Mouse (Mus musculus) spleen, adult 2 months (tissue): Measurements from ENCODE around the gene Wnt3a. TPM values are rescaled to one million over a fixed set of nuclear protein-coding genes. Genes with fewer than 3 reads are reported as not detected.

Source experiments
- DNase-seq, 2 experiments: peaks; one replicate each; pipeline versions ENCODE4 v3.0.0 to v3.0.0-alpha.2; 2012 to 2021; ENCODE audit warnings: low spot score in 2 of 2, low read depth in 1 of 2
- H3K27ac ChIP-seq: fragments of 200-500 bp; 2 replicates; pipeline ENCODE4 v1.5.1; 2012; ENCODE audit warnings: low read length, inconsistent platforms; ENCODE audit not compliant: insufficient read depth
- H3K27me3 ChIP-seq: fragments of 200-500 bp; 2 replicates; pipeline ENCODE4 v1.6.1; 2012; ENCODE audit warnings: mild to moderate bottlenecking, moderate library complexity, low read length, inconsistent platforms; ENCODE audit not compliant: control insufficient read depth, insufficient read depth
- H3K36me3 ChIP-seq: fragments of 200-500 bp; 2 replicates; pipeline ENCODE4 v1.6.1; 2012; ENCODE audit warnings: mild to moderate bottlenecking, low read length, inconsistent platforms; ENCODE audit not compliant: control insufficient read depth, insufficient read depth
- H3K4me1 ChIP-seq: fragments of 200-500 bp; 2 replicates; pipeline ENCODE4 v1.6.1; 2011; ENCODE audit warnings: inconsistent platforms; ENCODE audit not compliant: control insufficient read depth, insufficient read depth, insufficient read length
- H3K4me3 ChIP-seq: fragments of 200-500 bp; 2 replicates; pipeline ENCODE4 v1.5.1; 2011; ENCODE audit warnings: mild to moderate bottlenecking, inconsistent platforms; ENCODE audit not compliant: insufficient read depth, insufficient read length; ENCODE audit errors: extremely low read depth
- CTCF ChIP-seq: fragments of 200-500 bp; IDR thresholded peaks from 2 replicates; pipeline ENCODE4 v1.5.1; 2011; ENCODE audit warnings: mild to moderate bottlenecking, inconsistent platforms; ENCODE audit not compliant: insufficient read depth, insufficient read length, insufficient replicate concordance; ENCODE audit errors: extremely low read depth
- POLR2A ChIP-seq: fragments of 200-500 bp; IDR thresholded peaks from 2 replicates; pipeline ENCODE4 v1.6.1; 2011; ENCODE audit warnings: low read depth, low read length, inconsistent platforms
- WGBS: fragments of 180-500 bp; shearing (Covaris S2); methylation state at CpG from one replicate; pipeline ENCODE4 v1.1.7; 2018; 5-methylcytosine and 5-hydroxymethylcytosine counted together
- polyA plus RNA-seq: library from polyadenylated mRNA; depleted of rRNA; stranded (reverse); fragments of >200 nt; gene quantifications from 2 replicates; pipeline ENCODE4 v1.2.3, GENCODE M21; 2012; rRNA removed

Wnt3a gene
- polyA plus RNA-seq, 1 experiment: not detected

- no peak overlapping the region for H3K4me3 ChIP-seq
- peaks cover 16% of the 10 kb centered on the region; the same call in 1 of the 2 replicates for H3K4me1 ChIP-seq
- no peak for TF ChIP-seq CTCF
- TF ChIP-seq POLR2A: no peak
- H3K27ac ChIP-seq: no peak overlapping the region
- 96% methylated on average over 4 of the region's 4 CpGs for WGBS
- peaks cover 19% of the 10 kb centered on the region for H3K36me3 ChIP-seq
- no peak for DNase-seq
- H3K27me3 ChIP-seq: no peaks in the 10 kb centered on the region
These were observed 80.5 kb downstream of the Wnt3a start for GRCm38 (mm10) chr11:59210020-59210419.

- 81% methylated on average over 5 of the region's 5 CpGs for WGBS
- Histone ChIP-seq H3K36me3 (peaks cover 19% of the 10 kb centered on the region), H3K27ac (no peak overlapping the region), H3K4me3 (no peak overlapping the region), H3K4me1 (peaks cover 16% of the 10 kb centered on the region; the same call in 1 of the 2 replicates), H3K27me3 (no peaks in the 10 kb centered on the region)
- DNase-seq: no peak
- no peak for TF ChIP-seq CTCF
- no peak for TF ChIP-seq POLR2A
These were observed 81.0 kb downstream of the Wnt3a start for GRCm38 (mm10) chr11:59209580-59209979.

GRCm38 (mm10) chr11:59209003-59209441 lies 81.5 kb downstream of the Wnt3a start:
- no peaks in the 10 kb centered on the region for H3K27me3 ChIP-seq
- peak overlapping the region; percentile 10; the same call in 1 of the 2 replicates for H3K27ac ChIP-seq
- no peak for TF ChIP-seq POLR2A
- TF ChIP-seq CTCF: peak; percentile 46; the same call in 1 of the 2 replicates
- 25% methylated on average over 18 of the region's 18 CpGs for WGBS
- peaks cover 16% of the 10 kb centered on the region; the same call in 1 of the 2 replicates for H3K4me1 ChIP-seq
- peaks cover 18% of the 10 kb centered on the region for H3K36me3 ChIP-seq
- peak overlapping the region; percentile 98 for H3K4me3 ChIP-seq
- DNase-seq: peak in 1 of 2 experiments; percentile 43

GRCm38 (mm10) chr11:59208153-59208831 lies 82.3 kb downstream of the Wnt3a start, which contains the start of gene 2310033P09Rik:
2310033P09Rik (plus strand) TSS chr11:59208321.
- TF ChIP-seq CTCF (no peak), POLR2A (peak; percentile 91)
- Histone ChIP-seq H3K36me3 (peaks cover 16% of the 10 kb centered on the region), H3K27ac (peak within 1 kb of the TSS; percentile 89), H3K4me3 (peak within 1 kb of the TSS; percentile 98), H3K27me3 (no peaks in the 10 kb centered on the region), H3K4me1 (peaks cover 16% of the 10 kb centered on the region; the same call in 1 of the 2 replicates)
- under 1% methylated on average over 67 of the region's 67 CpGs for WGBS
- peak; percentile 90 to 92 for DNase-seq

- no peaks in the 10 kb centered on the region for H3K27me3 ChIP-seq
- H3K27ac ChIP-seq: peak within 1 kb of the TSS; percentile 65
- H3K4me1 ChIP-seq: no peaks in the 10 kb centered on the region
- TF ChIP-seq POLR2A (0 out of 2 replicates have a peak, but pooled peaks have one; percentile 12), CTCF (no peak)
- peak; percentile 84 to 93 for DNase-seq
- WGBS: under 1% methylated on average over 63 of the region's 63 CpGs
- peak within 1 kb of the TSS; percentile 76 for H3K4me3 ChIP-seq
- H3K36me3 ChIP-seq: 0 out of 2 replicates have a peak, but pooled peaks cover 2% of the 10 kb centered on the region
These were observed 88.2 kb downstream of the Wnt3a start, which contains the start of gene Mrpl55 for GRCm38 (mm10) chr11:59202081-59202995. Mrpl55 (plus strand) TSS chr11:59202486.

- no peak for DNase-seq
- no peaks in the 10 kb centered on the region for H3K4me1 ChIP-seq
- whole genome bisulfite sequencing: 18% methylated on average over 16 of the region's 16 CpGs
- H3K27me3 ChIP-seq: no peaks in the 10 kb centered on the region
- peak overlapping the region; percentile 65 for H3K27ac ChIP-seq
- TF ChIP-seq CTCF (no peak), POLR2A (no peak)
- H3K36me3 ChIP-seq: 0 out of 2 replicates have a peak, but pooled peaks cover 2% of the 10 kb centered on the region
- H3K4me3 ChIP-seq: peak overlapping the region; percentile 76
These were observed 89.1 kb downstream of the Wnt3a start for GRCm38 (mm10) chr11:59201216-59202002.

Other genes starting within 250 kb of the Wnt3a start
- gene Obscn, start 154.3 kb downstream of the Wnt3a start, polyA plus RNA-seq: 1.2 and 1.6 TPM in 2 replicates
- 6.3 and 6.5 TPM in 2 replicates for gene Iba57, start 127.0 kb downstream of the Wnt3a start, polyA plus RNA-seq
- gene Gjc2, start 107.5 kb downstream of the Wnt3a start, polyA plus RNA-seq: 3.4 and 4.1 TPM in 2 replicates
- gene Guk1, start 98.5 kb downstream of the Wnt3a start, polyA plus RNA-seq: 40.9 and 52.3 TPM in 2 replicates
- gene Mrpl55, start 88.3 kb downstream of the Wnt3a start, polyA plus RNA-seq: 16.1 and 21.8 TPM in 2 replicates
- 19.9 and 25.0 TPM in 2 replicates for gene 2310033P09Rik, start 82.4 kb downstream of the Wnt3a start, polyA plus RNA-seq
- 252 and 312 TPM in 2 replicates for gene Arf1, start 62.5 kb downstream of the Wnt3a start, polyA plus RNA-seq
- 0.33 and 0.40 TPM in 2 replicates for gene Wnt9a, start 16.2 kb upstream of the Wnt3a start, polyA plus RNA-seq
- gene Prss38, start 84.9 kb upstream of the Wnt3a start, polyA plus RNA-seq: not detected in 2 replicates
- gene Jmjd4, start 159.3 kb upstream of the Wnt3a start, polyA plus RNA-seq: 4.6 and 4.7 TPM in 2 replicates
- 10.8 and 12.2 TPM in 2 replicates for gene Snap47, start 160.4 kb upstream of the Wnt3a start, polyA plus RNA-seq
- gene Zfp867, start 181.7 kb upstream of the Wnt3a start, polyA plus RNA-seq: 0.09 and 0.25 TPM in 2 replicates
- 8.8 TPM in 2 replicates for gene Zkscan17, start 236.0 kb upstream of the Wnt3a start, polyA plus RNA-seq